Mouse (Mus musculus): ENCODE data around the gene Rad54l2. TPM values are rescaled to one million over a fixed set of nuclear protein-coding genes. Genes with fewer than 3 reads are reported as not detected.

Rad54l2 gene
- polyA plus RNA-seq, 1 experiment from 2014 or later: 1.6 TPM

GRCm38 (mm10) chr9:106770216-106770615 is 18.8 kb downstream of the Rad54l2 start:
- no peak overlapping the region for H3K27ac ChIP-seq (replicated peaks)
- H3K27me3 ChIP-seq (ENCODE audit: control insufficient read depth, insufficient read depth, low read length): no peaks in the 10 kb centered on the region
- H3K4me3 ChIP-seq (ENCODE audit: low read depth, low read length): no peak overlapping the region
- ATAC-seq (ENCODE audit: low FRiP score, low TSS enrichment): no peak
- WGBS: 57% methylated on average over 3 of the region's 3 CpGs
- DNase-seq (ENCODE audit: low spot score): no peak
- H3K9ac ChIP-seq (ENCODE audit: low read length): no peak overlapping the region
- H3K4me1 ChIP-seq (replicated peaks; ENCODE audit: control insufficient read depth, insufficient read depth): no peaks in the 10 kb centered on the region
- TF ChIP-seq EP300 (optimal IDR thresholded peaks at IDR 0.05) (no peak), CTCF (IDR thresholded peaks at IDR 0.05; ENCODE audit: low read depth) (no peak)
- H3K36me3 ChIP-seq (ENCODE audit: control insufficient read depth, insufficient read depth, low read length): no peaks in the 10 kb centered on the region
- H3K9me3 ChIP-seq (ENCODE audit: control insufficient read depth, low read length): no peaks in the 10 kb centered on the region
- H3K4me2 ChIP-seq (replicated peaks; ENCODE audit: low read depth): no peak overlapping the region

- TF ChIP-seq CTCF (IDR thresholded peaks at IDR 0.05; ENCODE audit: low read depth) (no peak), EP300 (optimal IDR thresholded peaks at IDR 0.05) (no peak)
These were observed 19.2 kb downstream of the Rad54l2 start for GRCm38 (mm10) chr9:106769781-106770180.

GRCm38 (mm10) chr9:106756421-106756820 is 32.6 kb downstream of the Rad54l2 start:
- no peak overlapping the region for H3K4me2 ChIP-seq (replicated peaks; ENCODE audit: low read depth)
- no peaks in the 10 kb centered on the region for H3K27me3 ChIP-seq (ENCODE audit: control insufficient read depth, insufficient read depth, low read length)
- no peak for ATAC-seq (ENCODE audit: low FRiP score, low TSS enrichment)
- H3K9ac ChIP-seq (ENCODE audit: low read length): no peak overlapping the region
- TF ChIP-seq EP300 (optimal IDR thresholded peaks at IDR 0.05): no peak
- no peak for TF ChIP-seq CTCF (IDR thresholded peaks at IDR 0.05; ENCODE audit: low read depth)
- no peaks in the 10 kb centered on the region for H3K9me3 ChIP-seq (ENCODE audit: control insufficient read depth, low read length)
- WGBS: 90% methylated on average over 9 of the region's 9 CpGs
- DNase-seq (ENCODE audit: low spot score): no peak
- 0 out of 2 replicates have a peak, but pooled peaks cover 2% of the 10 kb centered on the region for H3K36me3 ChIP-seq (ENCODE audit: control insufficient read depth, insufficient read depth, low read length)
- no peaks in the 10 kb centered on the region for H3K4me1 ChIP-seq (replicated peaks; ENCODE audit: control insufficient read depth, insufficient read depth)
- H3K4me3 ChIP-seq (ENCODE audit: low read depth, low read length): no peak overlapping the region
- H3K27ac ChIP-seq (replicated peaks): no peak overlapping the region

More at GRCm38 (mm10) chr9:106769781-106770180, 19.2 kb downstream of the Rad54l2 start:
- DNase-seq (ENCODE audit: low spot score) (no peak), ATAC-seq (ENCODE audit: low FRiP score, low TSS enrichment) (no peak)
- no peak overlapping the region for H3K4me2 ChIP-seq (replicated peaks; ENCODE audit: low read depth)
- no peak overlapping the region for H3K9ac ChIP-seq (ENCODE audit: low read length)
- no peaks in the 10 kb centered on the region for H3K9me3 ChIP-seq (ENCODE audit: control insufficient read depth, low read length)
- 89% methylated on average over 5 of the region's 5 CpGs for WGBS
- no peaks in the 10 kb centered on the region for H3K27me3 ChIP-seq (ENCODE audit: control insufficient read depth, insufficient read depth, low read length)
- no peak overlapping the region for H3K27ac ChIP-seq (replicated peaks)
- no peak overlapping the region for H3K4me3 ChIP-seq (ENCODE audit: low read depth, low read length)
- H3K4me1 ChIP-seq (replicated peaks; ENCODE audit: control insufficient read depth, insufficient read depth): no peaks in the 10 kb centered on the region
- no peaks in the 10 kb centered on the region for H3K36me3 ChIP-seq (ENCODE audit: control insufficient read depth, insufficient read depth, low read length)

- TF ChIP-seq CTCF (IDR thresholded peaks at IDR 0.05; ENCODE audit: low read depth): no peak
- TF ChIP-seq EP300 (optimal IDR thresholded peaks at IDR 0.05): no peak
These were observed 33.2 kb downstream of the Rad54l2 start for GRCm38 (mm10) chr9:106755776-106756175.

GRCm38 (mm10) chr9:106754311-106754710 is 34.7 kb downstream of the Rad54l2 start:
- Histone ChIP-seq H3K27ac (replicated peaks) (no peak overlapping the region), H3K9ac (ENCODE audit: low read length) (no peak overlapping the region), H3K4me2 (replicated peaks; ENCODE audit: low read depth) (no peak overlapping the region), H3K36me3 (ENCODE audit: control insufficient read depth, insufficient read depth, low read length) (0 out of 2 replicates have a peak, but pooled peaks cover 2% of the 10 kb centered on the region), H3K27me3 (ENCODE audit: control insufficient read depth, insufficient read depth, low read length) (no peaks in the 10 kb centered on the region), H3K4me1 (replicated peaks; ENCODE audit: control insufficient read depth, insufficient read depth) (no peaks in the 10 kb centered on the region), H3K4me3 (ENCODE audit: low read depth, low read length) (no peak overlapping the region), H3K9me3 (ENCODE audit: control insufficient read depth, low read length) (no peaks in the 10 kb centered on the region)
- WGBS: 86% methylated on average over 2 of the region's 2 CpGs
- TF ChIP-seq CTCF (IDR thresholded peaks at IDR 0.05; ENCODE audit: low read depth) (no peak), EP300 (optimal IDR thresholded peaks at IDR 0.05) (no peak)
- no peak for ATAC-seq (ENCODE audit: low FRiP score, low TSS enrichment)
- DNase-seq (ENCODE audit: low spot score): no peak

More at GRCm38 (mm10) chr9:106755776-106756175, 33.2 kb downstream of the Rad54l2 start:
- Histone ChIP-seq H3K9me3 (ENCODE audit: control insufficient read depth, low read length) (no peaks in the 10 kb centered on the region), H3K4me1 (replicated peaks; ENCODE audit: control insufficient read depth, insufficient read depth) (no peaks in the 10 kb centered on the region), H3K36me3 (ENCODE audit: control insufficient read depth, insufficient read depth, low read length) (0 out of 2 replicates have a peak, but pooled peaks cover 2% of the 10 kb centered on the region), H3K27me3 (ENCODE audit: control insufficient read depth, insufficient read depth, low read length) (no peaks in the 10 kb centered on the region), H3K9ac (ENCODE audit: low read length) (no peak overlapping the region), H3K27ac (replicated peaks) (no peak overlapping the region), H3K4me3 (ENCODE audit: low read depth, low read length) (no peak overlapping the region), H3K4me2 (replicated peaks; ENCODE audit: low read depth) (no peak overlapping the region)
- DNase-seq (ENCODE audit: low spot score) (no peak), ATAC-seq (ENCODE audit: low FRiP score, low TSS enrichment) (no peak)
- WGBS: 93% methylated on average over 4 of the region's 4 CpGs

- Histone ChIP-seq H3K27ac (replicated peaks) (no peak overlapping the region), H3K27me3 (ENCODE audit: control insufficient read depth, insufficient read depth, low read length) (no peaks in the 10 kb centered on the region), H3K4me1 (replicated peaks; ENCODE audit: control insufficient read depth, insufficient read depth) (no peaks in the 10 kb centered on the region), H3K9me3 (ENCODE audit: control insufficient read depth, low read length) (no peaks in the 10 kb centered on the region), H3K4me2 (replicated peaks; ENCODE audit: low read depth) (no peak overlapping the region), H3K9ac (ENCODE audit: low read length) (no peak overlapping the region), H3K36me3 (ENCODE audit: control insufficient read depth, insufficient read depth, low read length) (0 out of 2 replicates have a peak, but pooled peaks cover 2% of the 10 kb centered on the region), H3K4me3 (ENCODE audit: low read depth, low read length) (no peak overlapping the region)
- DNase-seq (ENCODE audit: low spot score) (no peak), ATAC-seq (ENCODE audit: low FRiP score, low TSS enrichment) (no peak)
- WGBS: 90% methylated on average over 5 of the region's 5 CpGs
- TF ChIP-seq EP300 (optimal IDR thresholded peaks at IDR 0.05) (no peak), CTCF (IDR thresholded peaks at IDR 0.05; ENCODE audit: low read depth) (no peak)
These were observed 36.9 kb downstream of the Rad54l2 start for GRCm38 (mm10) chr9:106752135-106752534.
